Mouse (Mus musculus) gastrocnemius, postnatal 4 days (tissue): Measurements from ENCODE around the gene Fgfr2. TPM values are rescaled to one million over a fixed set of nuclear protein-coding genes. Genes with fewer than 3 reads are reported as not detected.
"Not testable (repeated sequence)": the region's sequence is repeated elsewhere in the genome, so short reads cannot be mapped to it uniquely, and the experiment has no call there.

Experiments used
- DNase-seq, 2 experiments: peaks; one replicate each; pipeline ENCODE4 v3.0.0; 2021 to 2022; ENCODE audit warnings: low spot score in 2 of 2, mixed read lengths in 2 of 2
- total RNA-seq, 2 experiments: library from RNA; stranded (reverse); gene quantifications; 2 replicates each; pipeline ENCODE4 v1.2.3; 2021

The Fgfr2 gene
- total RNA-seq, 2 experiments from 2014 or later = 6.5 to 8.0 TPM

- no peak for DNase-seq
These were observed 2068.3 kb downstream of the Fgfr2 start for GRCm38 (mm10) chr7:131054808-131055370.

- not testable (repeated sequence) for DNase-seq
These were observed 2073.3 kb downstream of the Fgfr2 start for GRCm38 (mm10) chr7:131049829-131050228.

- DNase-seq = not testable (repeated sequence)
These were observed 2077.8 kb downstream of the Fgfr2 start for GRCm38 (mm10) chr7:131045258-131045835.

- DNase-seq = no peak
These were observed 2080.5 kb downstream of the Fgfr2 start for GRCm38 (mm10) chr7:131042657-131043056.

GRCm38 (mm10) chr7:131040760-131041159 lies 2082.4 kb downstream of the Fgfr2 start:
- DNase-seq = not testable (repeated sequence)

GRCm38 (mm10) chr7:131037083-131037482 lies 2086.1 kb downstream of the Fgfr2 start:
- DNase-seq = no peak

GRCm38 (mm10) chr7:131036396-131036795 lies 2086.8 kb downstream of the Fgfr2 start:
- no peak for DNase-seq

GRCm38 (mm10) chr7:131031755-131032154 lies 2091.4 kb downstream of the Fgfr2 start, which contains the start of gene Dmbt1:
Gene Dmbt1, plus strand, starts transcription at chr7:131032053.
- DNase-seq = no peak

- DNase-seq = no peak
These were observed 2095.6 kb downstream of the Fgfr2 start for GRCm38 (mm10) chr7:131027557-131027956.

- DNase-seq = no peak
These were observed 2098.3 kb downstream of the Fgfr2 start for GRCm38 (mm10) chr7:131024807-131025206.

GRCm38 (mm10) chr7:131019181-131019580 lies 2104.0 kb downstream of the Fgfr2 start:
- DNase-seq = no peak

GRCm38 (mm10) chr7:131011901-131012300 lies 2111.2 kb downstream of the Fgfr2 start:
- no peak for DNase-seq

GRCm38 (mm10) chr7:131009178-131009577 lies 2114.0 kb downstream of the Fgfr2 start:
- DNase-seq = no peak

- no peak for DNase-seq
These were observed 2115.9 kb downstream of the Fgfr2 start for GRCm38 (mm10) chr7:131007221-131007620.

- DNase-seq = no peak
These were observed 2119.1 kb downstream of the Fgfr2 start for GRCm38 (mm10) chr7:131004071-131004470.

- DNase-seq = no peak
These were observed 2121.0 kb downstream of the Fgfr2 start for GRCm38 (mm10) chr7:131001976-131002726.

GRCm38 (mm10) chr7:130993907-130994306 lies 2129.2 kb downstream of the Fgfr2 start:
- no peak for DNase-seq

- no peak for DNase-seq
These were observed 2131.9 kb downstream of the Fgfr2 start for GRCm38 (mm10) chr7:130991174-130991789.

GRCm38 (mm10) chr7:130989371-130989770 lies 2133.8 kb downstream of the Fgfr2 start:
- no peak for DNase-seq

- peak in 1 of 2 experiments; percentile 67 for DNase-seq
These were observed 2135.0 kb downstream of the Fgfr2 start for GRCm38 (mm10) chr7:130988146-130988545.

GRCm38 (mm10) chr7:130985716-130986115 lies 2137.4 kb downstream of the Fgfr2 start:
- no peak for DNase-seq

GRCm38 (mm10) chr7:130985193-130985592 lies 2138.0 kb downstream of the Fgfr2 start:
- no peak for DNase-seq
